Mouse (Mus musculus): ENCODE results near the gene Gm20388. TPM values are rescaled to one million over a fixed set of nuclear protein-coding genes. Genes with fewer than 3 reads are reported as not detected.

The Gm20388 gene
- polyA plus RNA-seq, 1 experiment from 2014 or later, result not detected

GRCm38 (mm10) chr8:121949941-121950748 is 2039.5 kb downstream of the Gm20388 start:
- Histone ChIP-seq H3K4me2 (replicated peaks; ENCODE audit: low read depth) (peak overlapping the region; percentile 77), H3K27me3 (replicated peaks; ENCODE audit: control insufficient read depth, insufficient read depth, low read length) (no peaks in the 10 kb centered on the region), H3K4me1 (replicated peaks; ENCODE audit: control insufficient read depth, insufficient read depth, low read length) (peaks cover 5% of the 10 kb centered on the region; the same call in 1 of the 2 replicates), H3K9me3 (ENCODE audit: control insufficient read depth) (no peaks in the 10 kb centered on the region), H3K4me3 (ENCODE audit: low read depth, low read length) (peak overlapping the region; percentile 86), H3K36me3 (ENCODE audit: control insufficient read depth, insufficient read depth) (peaks cover 16% of the 10 kb centered on the region; the same call in 1 of the 2 replicates), H3K27ac (ENCODE audit: low read depth, low read length) (peak overlapping the region; percentile 100), H3K9ac (ENCODE audit: low read depth, low read length) (peak overlapping the region; percentile 100)
- ATAC-seq, result peak; percentile 93
- WGBS, result 1% methylated on average over 58 of the region's 66 CpGs
- no peak for TF ChIP-seq CTCF (IDR thresholded peaks at IDR 0.05; ENCODE audit: low read depth)

- Histone ChIP-seq H3K27ac (ENCODE audit: low read depth, low read length) (peak overlapping the region; percentile 100), H3K9ac (ENCODE audit: low read depth, low read length) (peak overlapping the region; percentile 100), H3K4me3 (ENCODE audit: low read depth, low read length) (peak overlapping the region; percentile 86), H3K4me1 (replicated peaks; ENCODE audit: control insufficient read depth, insufficient read depth, low read length) (peaks cover 5% of the 10 kb centered on the region; the same call in 1 of the 2 replicates), H3K9me3 (ENCODE audit: control insufficient read depth) (no peaks in the 10 kb centered on the region), H3K27me3 (replicated peaks; ENCODE audit: control insufficient read depth, insufficient read depth, low read length) (no peaks in the 10 kb centered on the region), H3K4me2 (replicated peaks; ENCODE audit: low read depth) (peak overlapping the region; percentile 77), H3K36me3 (ENCODE audit: control insufficient read depth, insufficient read depth) (peaks cover 19% of the 10 kb centered on the region; the same call in 1 of the 2 replicates)
- TF ChIP-seq CTCF (IDR thresholded peaks at IDR 0.05; ENCODE audit: low read depth), result peak; percentile 54
- peak; percentile 5 for ATAC-seq
- under 1% methylated on average over 77 of the region's 97 CpGs for WGBS
These were observed 2040.4 kb downstream of the Gm20388 start for GRCm38 (mm10) chr8:121950749-121951655.

- H3K9me3 ChIP-seq (ENCODE audit: control insufficient read depth), result no peaks in the 10 kb centered on the region
- H3K27ac ChIP-seq (ENCODE audit: low read depth, low read length), result peak overlapping the region; percentile 100
- H3K4me3 ChIP-seq (ENCODE audit: low read depth, low read length), result peak overlapping the region; percentile 86
- H3K36me3 ChIP-seq (ENCODE audit: control insufficient read depth, insufficient read depth), result peaks cover 20% of the 10 kb centered on the region; the same call in 1 of the 2 replicates
- no peaks in the 10 kb centered on the region for H3K27me3 ChIP-seq (replicated peaks; ENCODE audit: control insufficient read depth, insufficient read depth, low read length)
- 14% methylated on average over 7 of the region's 7 CpGs for WGBS
- peaks cover 5% of the 10 kb centered on the region; the same call in 1 of the 2 replicates for H3K4me1 ChIP-seq (replicated peaks; ENCODE audit: control insufficient read depth, insufficient read depth, low read length)
- ATAC-seq, result no peak
- H3K4me2 ChIP-seq (replicated peaks; ENCODE audit: low read depth), result peak overlapping the region; percentile 77
- peak overlapping the region; percentile 100 for H3K9ac ChIP-seq (ENCODE audit: low read depth, low read length)
- TF ChIP-seq CTCF (IDR thresholded peaks at IDR 0.05; ENCODE audit: low read depth), result no peak
These were observed 2041.0 kb downstream of the Gm20388 start for GRCm38 (mm10) chr8:121951656-121952009.

GRCm38 (mm10) chr8:121952122-121952521 is 2041.5 kb downstream of the Gm20388 start:
- H3K4me2 ChIP-seq (replicated peaks; ENCODE audit: low read depth), result peak overlapping the region; percentile 77; the same call in 1 of the 2 replicates
- H3K27me3 ChIP-seq (replicated peaks; ENCODE audit: control insufficient read depth, insufficient read depth, low read length), result no peaks in the 10 kb centered on the region
- H3K9me3 ChIP-seq (ENCODE audit: control insufficient read depth), result no peaks in the 10 kb centered on the region
- no peak for ATAC-seq
- no peak overlapping the region for H3K27ac ChIP-seq (ENCODE audit: low read depth, low read length)
- H3K9ac ChIP-seq (ENCODE audit: low read depth, low read length), result peak overlapping the region; percentile 17; the same call in 1 of the 2 replicates
- no peak for TF ChIP-seq CTCF (IDR thresholded peaks at IDR 0.05; ENCODE audit: low read depth)
- peaks cover 20% of the 10 kb centered on the region; the same call in 1 of the 2 replicates for H3K36me3 ChIP-seq (ENCODE audit: control insufficient read depth, insufficient read depth)
- H3K4me1 ChIP-seq (replicated peaks; ENCODE audit: control insufficient read depth, insufficient read depth, low read length), result peaks cover 5% of the 10 kb centered on the region; the same call in 1 of the 2 replicates
- 0 out of 2 replicates have a peak overlapping the region, but pooled peaks have one; percentile 86 for H3K4me3 ChIP-seq (ENCODE audit: low read depth, low read length)

- ATAC-seq, result no peak
- H3K4me2 ChIP-seq (replicated peaks; ENCODE audit: low read depth), result no peak overlapping the region
- H3K4me1 ChIP-seq (replicated peaks; ENCODE audit: control insufficient read depth, insufficient read depth, low read length), result peaks cover 5% of the 10 kb centered on the region; the same call in 1 of the 2 replicates
- no peaks in the 10 kb centered on the region for H3K27me3 ChIP-seq (replicated peaks; ENCODE audit: control insufficient read depth, insufficient read depth, low read length)
- WGBS, result 85% methylated on average over 7 of the region's 7 CpGs
- TF ChIP-seq CTCF (IDR thresholded peaks at IDR 0.05; ENCODE audit: low read depth), result no peak
- no peak overlapping the region for H3K4me3 ChIP-seq (ENCODE audit: low read depth, low read length)
- H3K27ac ChIP-seq (ENCODE audit: low read depth, low read length), result no peak overlapping the region
- H3K9me3 ChIP-seq (ENCODE audit: control insufficient read depth), result no peaks in the 10 kb centered on the region
- H3K36me3 ChIP-seq (ENCODE audit: control insufficient read depth, insufficient read depth), result peaks cover 20% of the 10 kb centered on the region; the same call in 1 of the 2 replicates
- H3K9ac ChIP-seq (ENCODE audit: low read depth, low read length), result no peak overlapping the region
These were observed 2042.2 kb downstream of the Gm20388 start for GRCm38 (mm10) chr8:121952800-121953199.
